Mouse (Mus musculus): ENCODE results near the gene Tubb2a. TPM values are rescaled to one million over a fixed set of nuclear protein-coding genes. Genes with fewer than 3 reads are reported as not detected.

Gene Tubb2a
- polyA plus RNA-seq, 1 experiment from 2014 or later, result 197 TPM

DNA sequence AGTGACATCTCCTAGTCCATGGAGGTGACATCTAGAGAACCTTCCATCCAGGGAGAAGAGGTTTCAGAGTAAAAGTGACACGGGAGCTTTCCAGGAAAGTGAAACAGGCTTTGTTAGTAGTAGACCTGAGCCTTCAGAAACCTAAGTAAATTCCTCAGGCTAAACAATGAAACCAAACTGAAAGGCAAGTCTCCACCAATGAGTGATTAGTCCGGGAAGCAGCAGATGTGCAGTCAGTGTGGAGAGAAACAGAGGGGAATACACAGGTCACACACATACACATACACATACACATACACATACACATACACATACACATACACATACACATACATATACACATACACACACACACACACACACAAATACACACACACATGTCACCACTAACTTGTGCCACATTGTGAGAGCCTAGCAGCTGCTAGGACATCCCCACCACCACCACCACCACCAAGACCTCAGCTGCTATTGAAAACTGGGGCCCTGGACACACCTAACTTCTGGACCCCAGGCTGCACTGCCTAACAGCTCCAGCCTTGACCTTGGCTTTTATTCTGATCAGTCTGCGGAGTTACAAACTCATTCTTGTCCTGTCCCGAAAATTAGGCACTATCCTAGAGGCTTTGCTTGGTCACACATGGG lies 31.3 kb upstream of the Tubb2a start:
- no peaks in the 10 kb centered on the region for H3K4me1 ChIP-seq
- ATAC-seq (ENCODE audit: borderline replicate concordance, extremely low read depth, low FRiP score, low TSS enrichment), result no peak
- no peaks in the 10 kb centered on the region for H3K9me3 ChIP-seq
- H3K4me2 ChIP-seq, result no peak overlapping the region
- no peaks in the 10 kb centered on the region for H3K36me3 ChIP-seq
- H3K4me3 ChIP-seq, result no peak overlapping the region
- 67% methylated on average over 4 of the region's 4 CpGs for WGBS
- no peak overlapping the region for H3K27ac ChIP-seq
- H3K27me3 ChIP-seq, result no peaks in the 10 kb centered on the region
- H3K9ac ChIP-seq, result no peak overlapping the region

DNA sequence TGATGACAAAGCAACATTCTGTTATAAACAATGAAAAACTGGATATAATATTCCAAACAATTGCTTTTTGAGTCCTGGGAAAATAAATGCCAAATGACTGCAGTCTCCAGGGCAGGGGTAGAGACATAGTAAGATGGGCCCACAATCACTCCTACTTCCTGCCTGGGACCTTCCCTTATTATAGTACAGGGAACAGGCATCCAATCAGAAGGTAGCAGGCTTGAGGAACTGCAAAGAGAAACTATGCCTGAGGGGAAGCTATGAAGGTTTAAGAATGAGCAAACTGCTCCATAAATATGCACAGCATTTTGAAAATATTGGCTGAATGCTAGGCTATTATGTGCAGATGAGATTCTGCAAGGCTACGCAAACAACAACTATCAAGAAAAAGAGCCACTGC lies 29.2 kb upstream of the Tubb2a start:
- no peak for ATAC-seq (ENCODE audit: borderline replicate concordance, extremely low read depth, low FRiP score, low TSS enrichment)
- no peaks in the 10 kb centered on the region for H3K36me3 ChIP-seq
- WGBS, result 100% methylated on average over 1 of the region's 1 CpGs

DNA sequence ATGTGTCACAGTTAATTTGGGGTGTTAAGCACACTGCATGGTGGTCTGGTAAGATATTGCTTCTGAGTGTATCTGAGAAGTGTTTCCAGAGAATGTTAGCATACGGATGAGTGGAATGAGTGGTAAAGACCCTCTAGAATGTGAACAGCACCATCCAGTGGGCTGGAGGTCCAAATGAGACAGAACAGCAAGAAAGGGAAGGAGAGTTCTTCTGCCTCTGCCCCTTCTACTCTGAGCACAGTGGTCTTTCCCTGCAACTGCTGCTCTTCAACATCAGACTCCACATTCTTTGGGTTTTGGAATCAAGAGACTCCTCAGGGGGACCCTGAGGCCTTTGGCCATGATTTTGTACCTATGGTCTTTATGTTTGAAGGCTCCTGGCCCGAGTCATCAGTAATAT lies 28.4 kb upstream of the Tubb2a start:
- Histone ChIP-seq H3K9ac (no peak overlapping the region), H3K27me3 (no peaks in the 10 kb centered on the region), H3K4me1 (no peaks in the 10 kb centered on the region), H3K36me3 (no peaks in the 10 kb centered on the region), H3K27ac (no peak overlapping the region), H3K9me3 (no peaks in the 10 kb centered on the region), H3K4me2 (no peak overlapping the region), H3K4me3 (no peak overlapping the region)
- WGBS, result 79% methylated on average over 2 of the region's 2 CpGs
- ATAC-seq (ENCODE audit: borderline replicate concordance, extremely low read depth, low FRiP score, low TSS enrichment), result no peak

More for the DNA sequence above, 29.2 kb upstream of the Tubb2a start:
- no peak overlapping the region for H3K9ac ChIP-seq
- no peak overlapping the region for H3K4me3 ChIP-seq
- H3K9me3 ChIP-seq, result no peaks in the 10 kb centered on the region
- no peak overlapping the region for H3K4me2 ChIP-seq
- no peaks in the 10 kb centered on the region for H3K27me3 ChIP-seq
- no peaks in the 10 kb centered on the region for H3K4me1 ChIP-seq
- no peak overlapping the region for H3K27ac ChIP-seq

DNA sequence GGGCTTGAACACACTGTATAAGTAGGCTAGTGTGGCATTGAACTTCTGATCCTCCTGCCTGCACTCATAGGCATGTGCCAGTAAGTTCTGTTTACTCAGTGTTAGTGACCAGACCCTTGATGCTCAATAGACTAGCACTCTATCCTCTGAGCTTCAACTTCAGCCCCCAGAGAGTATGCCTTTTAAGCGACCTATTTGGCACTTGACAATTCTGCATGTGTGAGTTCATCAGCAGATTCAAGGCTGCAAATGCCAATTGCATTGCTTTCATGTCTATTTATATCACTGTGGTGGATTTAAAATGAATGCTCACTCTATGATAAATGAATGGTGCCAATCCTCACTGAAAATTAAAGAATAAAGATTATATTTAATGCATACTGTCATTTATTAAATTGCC lies 27.6 kb upstream of the Tubb2a start:
- no peaks in the 10 kb centered on the region for H3K36me3 ChIP-seq
- H3K27me3 ChIP-seq, result no peaks in the 10 kb centered on the region
- ATAC-seq (ENCODE audit: borderline replicate concordance, extremely low read depth, low FRiP score, low TSS enrichment), result no peak
- no peaks in the 10 kb centered on the region for H3K9me3 ChIP-seq
- H3K27ac ChIP-seq, result no peak overlapping the region
- 49% methylated on average over 1 of the region's 1 CpGs for whole genome bisulfite sequencing
- no peak overlapping the region for H3K9ac ChIP-seq
- no peak overlapping the region for H3K4me3 ChIP-seq
- no peak overlapping the region for H3K4me2 ChIP-seq
- no peaks in the 10 kb centered on the region for H3K4me1 ChIP-seq

DNA sequence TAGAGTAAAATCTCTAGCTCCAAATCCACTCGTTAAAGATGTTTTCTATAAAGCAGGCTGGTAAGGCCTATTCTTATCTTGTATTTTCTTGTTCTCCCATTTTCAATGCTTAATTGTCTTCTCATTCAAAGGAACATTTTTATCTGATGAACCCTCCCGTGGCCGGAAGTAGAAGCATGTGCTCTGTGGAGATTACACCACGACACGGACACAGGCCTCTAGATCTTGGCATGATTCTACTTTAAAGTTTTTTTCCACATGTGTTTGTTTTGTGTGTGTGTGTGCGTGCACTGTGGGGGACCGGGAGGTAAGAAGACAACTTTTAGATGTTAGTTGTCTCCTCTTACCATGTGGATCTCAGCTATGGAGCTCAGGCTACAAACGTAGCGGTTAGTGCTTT lies 24.1 kb upstream of the Tubb2a start:
- H3K4me1 ChIP-seq, result peaks cover 2% of the 10 kb centered on the region
- H3K4me3 ChIP-seq, result no peak overlapping the region
- H3K27me3 ChIP-seq, result no peaks in the 10 kb centered on the region
- WGBS, result 71% methylated on average over 9 of the region's 9 CpGs
- H3K4me2 ChIP-seq, result no peak overlapping the region
- H3K9ac ChIP-seq, result no peak overlapping the region
- H3K27ac ChIP-seq, result no peak overlapping the region
- no peaks in the 10 kb centered on the region for H3K9me3 ChIP-seq
- H3K36me3 ChIP-seq, result no peaks in the 10 kb centered on the region
- ATAC-seq (ENCODE audit: borderline replicate concordance, extremely low read depth, low FRiP score, low TSS enrichment), result no peak

DNA sequence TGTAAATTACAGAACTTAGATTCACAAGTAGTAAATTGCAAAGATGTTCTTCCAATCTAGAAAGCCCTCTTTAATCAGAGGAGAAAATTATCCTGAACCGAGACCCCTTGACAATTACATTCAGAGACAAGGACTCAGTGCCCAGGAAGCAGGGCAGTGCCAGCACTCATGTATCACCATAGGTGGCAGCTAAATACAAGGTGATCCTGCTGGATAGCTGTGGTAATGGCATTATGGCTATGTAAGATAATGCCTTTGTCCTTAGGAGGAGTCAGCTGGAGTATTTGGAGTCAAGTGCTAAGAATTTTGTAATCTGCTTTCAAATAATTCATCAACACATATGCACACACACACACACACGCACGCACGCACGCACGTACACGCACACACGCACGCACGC lies 23.4 kb upstream of the Tubb2a start:
- 90% methylated on average over 10 of the region's 10 CpGs for WGBS
- Histone ChIP-seq H3K27me3 (no peaks in the 10 kb centered on the region), H3K36me3 (no peaks in the 10 kb centered on the region), H3K4me1 (peaks cover 8% of the 10 kb centered on the region), H3K4me2 (no peak overlapping the region), H3K4me3 (no peak overlapping the region), H3K9me3 (no peaks in the 10 kb centered on the region), H3K9ac (no peak overlapping the region), H3K27ac (no peak overlapping the region)
- no peak for ATAC-seq (ENCODE audit: borderline replicate concordance, extremely low read depth, low FRiP score, low TSS enrichment)

DNA sequence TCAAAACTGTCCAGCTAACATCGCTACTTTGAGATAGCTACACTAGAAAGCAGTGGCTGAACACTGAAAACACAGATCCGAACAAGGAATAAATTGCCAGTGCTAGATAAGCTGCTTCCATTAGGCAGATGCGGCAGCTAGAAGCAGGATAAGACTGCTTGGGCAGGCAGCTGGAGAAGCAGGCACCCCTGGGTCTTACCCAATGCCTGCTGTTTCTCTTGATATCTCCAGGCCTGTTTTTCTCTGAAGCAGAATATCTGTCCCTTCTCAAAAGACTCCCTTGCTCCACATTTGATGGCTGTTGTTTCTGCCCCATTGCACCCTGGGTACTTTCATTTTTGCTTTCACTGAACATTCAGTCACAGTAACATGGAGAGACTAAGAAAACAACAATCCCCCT lies 22.9 kb upstream of the Tubb2a start:
- no peaks in the 10 kb centered on the region for H3K36me3 ChIP-seq
- peaks cover 13% of the 10 kb centered on the region for H3K4me1 ChIP-seq
- 72% methylated on average over 3 of the region's 3 CpGs for WGBS
- H3K4me3 ChIP-seq, result no peak overlapping the region
- H3K27me3 ChIP-seq, result no peaks in the 10 kb centered on the region
- ATAC-seq (ENCODE audit: borderline replicate concordance, extremely low read depth, low FRiP score, low TSS enrichment), result no peak
- no peak overlapping the region for H3K4me2 ChIP-seq
- no peak overlapping the region for H3K27ac ChIP-seq
- H3K9me3 ChIP-seq, result no peaks in the 10 kb centered on the region
- no peak overlapping the region for H3K9ac ChIP-seq

DNA sequence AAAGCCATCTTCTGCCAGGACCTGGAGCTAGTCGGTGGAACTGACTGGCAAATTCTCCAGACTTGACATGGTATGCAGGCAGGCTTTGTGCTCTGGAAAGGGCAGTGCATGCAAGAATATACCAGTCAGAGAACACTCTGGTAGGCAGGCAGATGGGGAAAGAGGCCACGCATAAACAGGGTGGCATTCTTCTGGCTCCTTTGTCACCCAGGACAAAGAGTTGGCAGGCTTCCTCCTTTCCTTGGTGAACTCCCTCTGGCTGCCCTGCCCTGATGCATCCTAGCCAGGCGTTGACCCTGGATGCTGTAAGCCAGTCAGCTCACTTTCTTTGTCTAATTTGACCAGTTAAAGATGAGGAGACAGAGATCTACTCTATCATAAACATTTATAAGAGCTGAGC lies 19.3 kb upstream of the Tubb2a start:
- no peaks in the 10 kb centered on the region for H3K36me3 ChIP-seq
- ATAC-seq (ENCODE audit: borderline replicate concordance, extremely low read depth, low FRiP score, low TSS enrichment), result no peak
- peak overlapping the region; percentile 11; the same call in 1 of the 2 replicates for H3K27ac ChIP-seq
- H3K4me3 ChIP-seq, result no peak overlapping the region
- peaks cover 13% of the 10 kb centered on the region for H3K4me1 ChIP-seq
- no peaks in the 10 kb centered on the region for H3K9me3 ChIP-seq
- 74% methylated on average over 3 of the region's 3 CpGs for WGBS
- H3K4me2 ChIP-seq, result no peak overlapping the region
- H3K9ac ChIP-seq, result no peak overlapping the region
- H3K27me3 ChIP-seq, result no peaks in the 10 kb centered on the region

DNA sequence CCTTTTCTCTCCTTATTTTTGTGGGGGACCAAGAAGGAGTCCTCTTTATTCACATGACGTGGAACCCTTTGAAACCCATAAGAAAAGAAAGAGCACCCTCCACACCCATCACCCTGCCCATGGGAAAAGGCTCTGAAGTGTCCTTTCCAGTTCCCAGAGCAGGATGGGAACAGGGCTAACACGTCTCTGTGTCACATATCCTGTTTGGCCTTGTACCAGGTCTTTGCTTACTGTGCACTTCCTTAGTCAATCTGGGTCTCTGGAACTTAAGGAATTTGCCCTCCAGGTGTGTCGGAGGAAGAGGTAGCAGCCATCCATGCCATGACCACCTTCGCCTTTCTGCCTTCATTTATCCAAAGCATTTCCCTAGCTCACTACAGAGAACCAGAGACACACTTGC lies 18.6 kb upstream of the Tubb2a start:
- ATAC-seq (ENCODE audit: borderline replicate concordance, extremely low read depth, low FRiP score, low TSS enrichment), result peak; percentile 82
- H3K27me3 ChIP-seq, result no peaks in the 10 kb centered on the region
- H3K4me2 ChIP-seq, result no peak overlapping the region
- WGBS, result 43% methylated on average over 4 of the region's 4 CpGs
- H3K27ac ChIP-seq, result peak overlapping the region; percentile 68
- H3K4me1 ChIP-seq, result peaks cover 13% of the 10 kb centered on the region
- H3K4me3 ChIP-seq, result no peak overlapping the region
- H3K36me3 ChIP-seq, result no peaks in the 10 kb centered on the region
- no peak overlapping the region for H3K9ac ChIP-seq
- H3K9me3 ChIP-seq, result no peaks in the 10 kb centered on the region

DNA sequence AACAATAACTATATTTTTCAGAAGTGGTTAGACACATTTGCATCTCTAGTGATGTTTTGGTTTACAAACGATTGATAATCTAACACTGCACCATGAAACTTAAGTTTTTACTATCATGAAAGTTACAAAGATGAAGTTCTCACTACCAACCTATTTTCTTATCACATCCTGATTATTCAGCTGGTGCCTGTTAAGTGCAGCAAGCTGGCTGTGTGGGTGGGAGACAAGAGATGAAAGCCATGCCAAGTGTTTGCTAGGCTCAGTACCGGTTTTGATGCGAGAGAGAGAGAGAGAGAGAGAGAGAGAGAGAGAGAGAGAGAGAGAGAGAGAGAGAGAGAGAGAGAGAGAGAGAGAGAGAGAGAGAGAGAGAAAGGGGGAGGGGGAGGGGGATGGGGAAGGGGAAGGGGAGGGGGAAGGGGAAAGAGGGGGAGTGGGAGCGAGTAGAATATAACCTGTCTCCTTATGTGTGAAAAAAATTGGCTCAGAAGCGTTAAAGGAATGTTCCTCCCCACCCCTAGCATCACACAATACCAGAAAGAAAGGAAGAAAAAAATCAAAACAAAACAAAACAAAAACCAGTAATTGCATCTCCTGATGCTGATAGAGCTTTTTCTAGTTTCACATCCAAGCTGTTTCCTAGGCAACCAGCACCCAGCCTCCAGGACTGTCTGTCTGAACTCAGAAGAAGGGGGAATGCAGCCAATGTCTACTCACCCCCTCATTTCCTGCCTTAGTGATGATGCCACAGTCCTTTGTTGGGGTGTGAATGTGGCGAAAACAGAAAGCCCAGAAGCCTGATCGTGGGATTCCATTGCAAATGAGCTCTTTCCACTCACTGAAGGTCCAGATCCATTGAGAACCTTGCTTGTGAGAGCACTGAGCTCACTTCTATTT lies 18.0 kb upstream of the Tubb2a start:
- H3K4me2 ChIP-seq, result no peak overlapping the region

DNA sequence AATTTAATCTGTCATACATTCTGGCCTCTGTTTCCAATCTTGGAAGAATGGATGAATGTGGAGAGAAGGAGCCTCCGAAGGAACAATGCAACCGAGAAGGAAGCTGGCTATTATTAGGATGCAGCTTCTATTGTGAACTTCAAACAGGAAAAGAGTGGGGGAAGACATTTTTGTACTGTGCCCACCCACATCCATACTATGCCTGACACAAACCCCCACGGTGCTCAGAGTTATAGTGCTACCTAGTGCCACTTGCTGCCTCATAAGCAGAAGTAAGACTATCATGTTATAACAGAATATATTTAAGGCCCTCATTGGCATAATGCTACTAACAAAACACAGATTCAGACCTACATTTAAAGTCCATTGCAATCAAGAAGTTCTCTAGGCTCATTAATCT lies 11.6 kb upstream of the Tubb2a start:
- H3K4me1 ChIP-seq, result peaks cover 20% of the 10 kb centered on the region
- 46% methylated on average over 3 of the region's 3 CpGs for WGBS
- no peaks in the 10 kb centered on the region for H3K27me3 ChIP-seq
- no peak overlapping the region for H3K4me3 ChIP-seq
- peak overlapping the region; percentile 60 for H3K27ac ChIP-seq
- no peak overlapping the region for H3K9ac ChIP-seq
- H3K36me3 ChIP-seq, result no peaks in the 10 kb centered on the region
- H3K9me3 ChIP-seq, result no peaks in the 10 kb centered on the region
- no peak overlapping the region for H3K4me2 ChIP-seq
- ATAC-seq (ENCODE audit: borderline replicate concordance, extremely low read depth, low FRiP score, low TSS enrichment), result no peak

More for the DNA sequence above, 18.0 kb upstream of the Tubb2a start:
- peaks cover 13% of the 10 kb centered on the region for H3K4me1 ChIP-seq
- H3K9me3 ChIP-seq, result no peaks in the 10 kb centered on the region
- peak; percentile 57; the same call in 1 of the 2 replicates for ATAC-seq (ENCODE audit: borderline replicate concordance, extremely low read depth, low FRiP score, low TSS enrichment)
- no peak overlapping the region for H3K9ac ChIP-seq
- peak overlapping the region; percentile 68 for H3K27ac ChIP-seq
- 38% methylated on average over 5 of the region's 7 CpGs for WGBS
- no peak overlapping the region for H3K4me3 ChIP-seq
- H3K36me3 ChIP-seq, result no peaks in the 10 kb centered on the region
- H3K27me3 ChIP-seq, result no peaks in the 10 kb centered on the region

DNA sequence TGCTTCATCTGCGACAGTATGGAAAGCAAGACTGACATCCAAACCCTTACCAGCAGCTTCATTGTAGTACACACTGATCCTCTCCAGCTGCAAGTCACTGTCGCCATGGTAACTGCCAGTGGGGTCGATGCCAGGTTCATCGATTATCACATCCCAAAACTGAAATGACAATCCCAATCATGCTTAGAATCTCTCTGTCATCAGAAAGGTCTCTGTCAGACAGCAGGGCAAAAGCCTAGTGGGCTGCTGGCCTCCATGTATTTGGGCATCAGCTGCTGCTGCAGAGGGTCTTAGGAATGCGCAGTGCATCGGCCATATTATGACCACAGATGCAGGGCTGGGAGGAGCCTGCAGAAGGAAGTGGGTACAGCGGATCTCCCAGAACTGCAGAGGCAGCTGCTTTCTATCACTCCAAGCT lies 11.1 kb upstream of the Tubb2a start:
- Histone ChIP-seq H3K9me3 (no peaks in the 10 kb centered on the region), H3K27ac (peak overlapping the region; percentile 60), H3K36me3 (no peaks in the 10 kb centered on the region), H3K4me3 (no peak overlapping the region), H3K4me1 (peaks cover 23% of the 10 kb centered on the region), H3K4me2 (no peak overlapping the region), H3K9ac (no peak overlapping the region), H3K27me3 (no peaks in the 10 kb centered on the region)
- WGBS, result 45% methylated on average over 7 of the region's 7 CpGs
- peak; percentile 65; the same call in 1 of the 2 replicates for ATAC-seq (ENCODE audit: borderline replicate concordance, extremely low read depth, low FRiP score, low TSS enrichment)

Measured in lung, embryonic 15.5 days (tissue).